Mouse (Mus musculus): Measurements from ENCODE around the gene Sprr2e.

The Sprr2e gene

DNA sequence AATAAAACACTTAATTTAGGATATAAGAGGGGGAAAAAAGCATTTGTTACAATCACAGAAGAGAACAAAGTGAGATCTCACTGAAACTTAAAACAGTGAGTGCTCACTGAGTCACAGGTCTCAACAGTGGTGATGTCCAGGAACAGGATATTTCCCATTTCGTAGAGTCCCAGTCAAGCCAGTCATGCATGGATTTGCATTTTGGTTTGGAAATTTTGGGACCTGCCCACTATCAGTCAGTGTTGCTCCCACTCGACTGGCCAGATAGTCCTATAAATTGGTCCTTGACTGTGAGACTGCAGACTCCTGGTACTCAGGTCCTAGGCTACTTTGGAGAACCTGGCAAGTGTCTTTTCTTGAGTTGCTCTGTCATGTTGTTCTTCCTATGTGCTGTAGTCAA lies at the start of gene Sprr2e:
TSS of gene Sprr2e (plus strand) at position 301 of the 400 bp plus-strand sequence.
- DNase-seq (ENCODE audit: low spot score), result no peak

- no peak for DNase-seq (ENCODE audit: low spot score)
Measured at GRCm38 (mm10) chr3:92307406-92307805, 44.5 kb upstream of the Sprr2e start.

DNA sequence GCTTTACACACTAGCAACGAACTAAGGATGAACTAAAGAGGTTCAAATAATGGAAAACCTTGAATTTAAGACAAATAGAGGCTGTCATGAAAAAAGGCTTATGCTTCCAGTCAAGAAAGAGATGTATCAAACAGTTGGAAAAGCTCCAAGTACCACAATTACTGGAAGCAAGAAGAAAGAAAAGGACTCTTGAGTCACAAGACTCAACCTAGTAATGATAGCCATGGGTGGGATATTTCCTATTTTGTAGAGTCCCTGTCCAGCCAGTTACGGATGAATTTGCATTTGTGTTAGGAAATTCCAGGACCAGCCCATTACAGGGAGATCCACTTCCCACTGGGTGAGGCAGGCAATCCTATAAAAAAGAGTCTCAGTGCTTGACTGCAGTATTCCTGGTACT lies 35.6 kb upstream of the Sprr2e start, which contains the start of gene Sprr2b:
TSS of gene Sprr2b (plus strand) at position 301 of the 400 bp plus-strand sequence.
- no peak for DNase-seq (ENCODE audit: low spot score)

GRCm38 (mm10) chr3:92317384-92317783 lies 34.6 kb upstream of the Sprr2e start:
- DNase-seq (ENCODE audit: low spot score), result no peak

GRCm38 (mm10) chr3:92336278-92336677 lies 15.7 kb upstream of the Sprr2e start:
- no peak for DNase-seq (ENCODE audit: low spot score)

GRCm38 (mm10) chr3:92338840-92339239 lies 13.1 kb upstream of the Sprr2e start, which contains the start of gene Sprr2d:
Gene Sprr2d (plus strand): TSS chr3:92339140.
- DNase-seq (ENCODE audit: low spot score), result no peak

- DNase-seq (ENCODE audit: low spot score), result no peak
Measured at GRCm38 (mm10) chr3:92361619-92362018, 9.7 kb downstream of the Sprr2e start.

DNA sequence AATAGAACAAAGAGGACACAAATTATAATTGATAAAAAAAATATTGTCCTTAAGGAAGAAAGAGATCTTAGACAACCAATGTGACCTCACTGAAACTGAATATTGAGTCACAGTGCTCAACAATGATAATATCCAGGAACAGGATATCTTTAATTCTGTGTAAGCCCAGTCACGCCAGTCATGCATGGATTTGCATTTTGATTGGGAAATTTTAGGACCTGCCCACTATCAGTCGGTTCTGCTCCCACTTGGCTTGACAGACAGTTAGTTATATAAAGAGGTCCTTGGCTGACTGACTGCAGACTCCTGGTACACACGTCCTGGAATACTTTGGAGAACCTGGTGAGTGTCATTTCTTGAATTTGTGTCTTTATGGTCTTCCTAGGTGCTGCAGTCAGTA lies 12.9 kb downstream of the Sprr2e start, which contains the start of gene Sprr2f:
TSS of gene Sprr2f (plus strand) at position 301 of the 400 bp plus-strand sequence.
- no peak for DNase-seq (ENCODE audit: low spot score)

DNA sequence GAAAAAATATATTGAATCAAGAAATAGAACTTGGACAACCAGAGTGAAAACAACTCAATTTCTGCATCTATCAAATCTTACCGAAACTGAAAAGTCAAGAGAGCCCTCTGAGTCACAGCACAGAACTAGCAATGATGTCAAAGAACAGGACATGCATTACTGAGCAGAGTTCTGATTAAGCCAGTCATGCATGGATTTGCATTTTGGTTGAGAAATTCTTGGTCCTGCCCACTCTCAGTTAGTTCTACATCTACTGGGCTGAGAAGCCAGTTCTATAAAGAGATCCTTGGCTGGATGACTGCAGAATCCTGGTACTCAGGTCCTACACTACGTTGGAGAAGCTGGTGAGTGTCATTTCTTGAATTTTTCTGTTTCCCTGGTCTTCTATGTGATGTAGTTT lies 21.7 kb downstream of the Sprr2e start:
- DNase-seq (ENCODE audit: low spot score), result no peak

- DNase-seq (ENCODE audit: low spot score), result no peak
Measured at GRCm38 (mm10) chr3:92385385-92385784, 33.4 kb downstream of the Sprr2e start, which contains the start of gene Sprr2h. Gene Sprr2h (plus strand): TSS chr3:92385685.

GRCm38 (mm10) chr3:92394301-92394700 lies 42.4 kb downstream of the Sprr2e start:
- DNase-seq (ENCODE audit: low spot score), result no peak
